Mouse (Mus musculus): ENCODE results near the gene Aloxe3. TPM values are rescaled to one million over a fixed set of nuclear protein-coding genes. Genes with fewer than 3 reads are reported as not detected.
A peak's percentile ranks its signal among the peaks of the same experiment; 100 is the strongest.

Aloxe3 gene
- total RNA-seq, 1 experiment, result 0.49 TPM

- H3K9ac ChIP-seq (ENCODE audit: insufficient read depth, low read depth, low read length, poor library complexity, severe bottlenecking), result peak overlapping the region; percentile 34; the same call in 1 of the 2 replicates
- DNase-seq (ENCODE audit: low read depth, low spot score), result peak; percentile 75
- TF ChIP-seq MAFK (IDR thresholded peaks at IDR 0.05; ENCODE audit: insufficient read depth, low read depth, low read length) (peak; percentile 0; the same call in 1 of the 2 replicates), CHD2 (IDR thresholded peaks at IDR 0.05; ENCODE audit: low read depth, low read length) (no peak)
- peak overlapping the region; percentile 58 to 63 for H3K4me3 ChIP-seq (ENCODE audit: insufficient read depth in 1 of 2, low read depth in 1 of 2, low read length in 2 of 2, poor library complexity in 1 of 2, severe bottlenecking in 1 of 2)
- no peaks in the 10 kb centered on the region for H3K36me3 ChIP-seq (ENCODE audit: control insufficient read depth, insufficient read depth, low read length, poor library complexity, severe bottlenecking)
- H3K9me3 ChIP-seq (ENCODE audit: control insufficient read depth, insufficient read depth, low read depth, low read length), result no peaks in the 10 kb centered on the region
- H3K4me1 ChIP-seq (ENCODE audit: control insufficient read depth in 2 of 2, insufficient read depth in 2 of 2, low read length in 2 of 2, poor library complexity in 1 of 2), result peaks cover 0 to 14% of the 10 kb centered on the region in 2 experiments; a peak in 1 of 4 replicates
- in situ Hi-C loops (cut with MboI; ENCODE audit: low sequenced_read_pairs in 2 of 2, unreplicated experiment in 2 of 2), result no loop called here
- H3K27ac ChIP-seq (ENCODE audit: insufficient read depth, low read depth, low read length, poor library complexity, severe bottlenecking), result no peak overlapping the region
Measured at GRCm38 (mm10) chr11:69133923-69134621, 8.4 kb downstream of the Aloxe3 start.

GRCm38 (mm10) chr11:69134622-69134968 lies 8.9 kb downstream of the Aloxe3 start:
- no peak for DNase-seq (ENCODE audit: low read depth, low spot score)
- Histone ChIP-seq H3K4me1 (ENCODE audit: control insufficient read depth in 2 of 2, insufficient read depth in 2 of 2, low read length in 2 of 2, poor library complexity in 1 of 2) (peaks cover 0 to 14% of the 10 kb centered on the region in 2 experiments; a peak in 1 of 4 replicates), H3K9ac (ENCODE audit: insufficient read depth, low read depth, low read length, poor library complexity, severe bottlenecking) (0 out of 2 replicates have a peak overlapping the region, but pooled peaks have one; percentile 8), H3K27ac (ENCODE audit: insufficient read depth, low read depth, low read length, poor library complexity, severe bottlenecking) (no peak overlapping the region), H3K9me3 (ENCODE audit: control insufficient read depth, insufficient read depth, low read depth, low read length) (no peaks in the 10 kb centered on the region), H3K4me3 (ENCODE audit: insufficient read depth in 1 of 2, low read depth in 1 of 2, low read length in 2 of 2, poor library complexity in 1 of 2, severe bottlenecking in 1 of 2) (peak overlapping the region; percentile 58 to 63), H3K36me3 (ENCODE audit: control insufficient read depth, insufficient read depth, low read length, poor library complexity, severe bottlenecking) (no peaks in the 10 kb centered on the region)
- no peak for TF ChIP-seq ZNF384 (IDR thresholded peaks at IDR 0.05; ENCODE audit: low read depth, low read length)
- in situ Hi-C loops (cut with MboI; ENCODE audit: low sequenced_read_pairs in 2 of 2, unreplicated experiment in 2 of 2), result no loop called here

GRCm38 (mm10) chr11:69135361-69135760 lies 9.7 kb downstream of the Aloxe3 start:
- Histone ChIP-seq H3K4me3 (ENCODE audit: insufficient read depth in 1 of 2, low read depth in 1 of 2, low read length in 2 of 2, poor library complexity in 1 of 2, severe bottlenecking in 1 of 2) (no peak overlapping the region), H3K9me3 (ENCODE audit: control insufficient read depth, insufficient read depth, low read depth, low read length) (no peaks in the 10 kb centered on the region), H3K9ac (ENCODE audit: insufficient read depth, low read depth, low read length, poor library complexity, severe bottlenecking) (no peak overlapping the region), H3K27ac (ENCODE audit: insufficient read depth, low read depth, low read length, poor library complexity, severe bottlenecking) (no peak overlapping the region), H3K36me3 (ENCODE audit: control insufficient read depth, insufficient read depth, low read length, poor library complexity, severe bottlenecking) (no peaks in the 10 kb centered on the region), H3K4me1 (ENCODE audit: control insufficient read depth in 2 of 2, insufficient read depth in 2 of 2, low read length in 2 of 2, poor library complexity in 1 of 2) (peaks cover 0 to 11% of the 10 kb centered on the region in 2 experiments; a peak in 1 of 4 replicates)
- in situ Hi-C loops (cut with MboI; ENCODE audit: low sequenced_read_pairs in 2 of 2, unreplicated experiment in 2 of 2), result no loop called here
- no peak for DNase-seq (ENCODE audit: low read depth, low spot score)
- TF ChIP-seq MAFK (IDR thresholded peaks at IDR 0.05; ENCODE audit: insufficient read depth, low read depth, low read length) (no peak), CHD2 (IDR thresholded peaks at IDR 0.05; ENCODE audit: low read depth, low read length) (no peak), ZC3H11A (IDR thresholded peaks at IDR 0.05; ENCODE audit: borderline replicate concordance, low read depth, low read length) (no peak), HCFC1 (IDR thresholded peaks at IDR 0.05; ENCODE audit: borderline replicate concordance, insufficient read depth, low read length) (no peak), ZNF384 (IDR thresholded peaks at IDR 0.05; ENCODE audit: low read depth, low read length) (no peak)

GRCm38 (mm10) chr11:69147546-69147945 lies 21.9 kb downstream of the Aloxe3 start:
- TF ChIP-seq CHD2 (IDR thresholded peaks at IDR 0.05; ENCODE audit: low read depth, low read length) (no peak), MAFK (IDR thresholded peaks at IDR 0.05; ENCODE audit: insufficient read depth, low read depth, low read length) (no peak), ZC3H11A (IDR thresholded peaks at IDR 0.05; ENCODE audit: borderline replicate concordance, low read depth, low read length) (no peak), HCFC1 (IDR thresholded peaks at IDR 0.05; ENCODE audit: borderline replicate concordance, insufficient read depth, low read length) (no peak), ZNF384 (IDR thresholded peaks at IDR 0.05; ENCODE audit: low read depth, low read length) (no peak)
- Histone ChIP-seq H3K9me3 (ENCODE audit: control insufficient read depth, insufficient read depth, low read depth, low read length) (no peaks in the 10 kb centered on the region), H3K9ac (ENCODE audit: insufficient read depth, low read depth, low read length, poor library complexity, severe bottlenecking) (no peak overlapping the region), H3K36me3 (ENCODE audit: control insufficient read depth, insufficient read depth, low read length, poor library complexity, severe bottlenecking) (no peaks in the 10 kb centered on the region), H3K27ac (ENCODE audit: insufficient read depth, low read depth, low read length, poor library complexity, severe bottlenecking) (no peak overlapping the region), H3K4me1 (ENCODE audit: control insufficient read depth in 2 of 2, insufficient read depth in 2 of 2, low read length in 2 of 2, poor library complexity in 1 of 2) (peaks cover 0 to 4% of the 10 kb centered on the region in 2 experiments; a peak in 2 of 4 replicates), H3K4me3 (ENCODE audit: insufficient read depth in 1 of 2, low read depth in 1 of 2, low read length in 2 of 2, poor library complexity in 1 of 2, severe bottlenecking in 1 of 2) (no peak overlapping the region)
- no peak for DNase-seq (ENCODE audit: low read depth, low spot score)
- in situ Hi-C loops (cut with MboI; ENCODE audit: low sequenced_read_pairs in 2 of 2, unreplicated experiment in 2 of 2), result no loop called here

- H3K36me3 ChIP-seq (ENCODE audit: control insufficient read depth, insufficient read depth, low read length, poor library complexity, severe bottlenecking), result no peaks in the 10 kb centered on the region
- DNase-seq (ENCODE audit: low read depth, low spot score), result no peak
- no peak for TF ChIP-seq ZC3H11A (IDR thresholded peaks at IDR 0.05; ENCODE audit: borderline replicate concordance, low read depth, low read length)
- no peak for TF ChIP-seq ZNF384 (IDR thresholded peaks at IDR 0.05; ENCODE audit: low read depth, low read length)
- TF ChIP-seq CHD2 (IDR thresholded peaks at IDR 0.05; ENCODE audit: low read depth, low read length), result no peak
- TF ChIP-seq MAFK (IDR thresholded peaks at IDR 0.05; ENCODE audit: insufficient read depth, low read depth, low read length), result no peak
- no peak for TF ChIP-seq HCFC1 (IDR thresholded peaks at IDR 0.05; ENCODE audit: borderline replicate concordance, insufficient read depth, low read length)
- no peaks in the 10 kb centered on the region for H3K9me3 ChIP-seq (ENCODE audit: control insufficient read depth, insufficient read depth, low read depth, low read length)
- H3K4me3 ChIP-seq (ENCODE audit: insufficient read depth in 1 of 2, low read depth in 1 of 2, low read length in 2 of 2, poor library complexity in 1 of 2, severe bottlenecking in 1 of 2), result no peak overlapping the region
- H3K9ac ChIP-seq (ENCODE audit: insufficient read depth, low read depth, low read length, poor library complexity, severe bottlenecking), result no peak overlapping the region
- no peak overlapping the region for H3K27ac ChIP-seq (ENCODE audit: insufficient read depth, low read depth, low read length, poor library complexity, severe bottlenecking)
- in situ Hi-C loops (cut with MboI; ENCODE audit: low sequenced_read_pairs in 2 of 2, unreplicated experiment in 2 of 2), result no loop called here
- H3K4me1 ChIP-seq (ENCODE audit: control insufficient read depth in 2 of 2, insufficient read depth in 2 of 2, low read length in 2 of 2, poor library complexity in 1 of 2), result peaks cover 0 to 6% of the 10 kb centered on the region in 2 experiments; a peak in 2 of 4 replicates
Measured at GRCm38 (mm10) chr11:69148451-69148960, 22.8 kb downstream of the Aloxe3 start.

All from ES-E14 (cell line).